Mouse (Mus musculus) liver, adult 2 months (tissue): Measurements from ENCODE around the gene Hspa4.

Experiments used
- CTCF ChIP-seq: fragments of 200-500 bp; IDR thresholded peaks from 2 replicates; pipeline ENCODE4 v1.5.1; 2011; ENCODE audit warnings: low read depth, low read length, control low read depth
- POLR2A ChIP-seq: fragments of 200-500 bp; IDR thresholded peaks from 2 replicates; pipeline ENCODE4 v1.6.1; 2011; ENCODE audit warnings: low read length, control low read depth; ENCODE audit not compliant: insufficient read depth; ENCODE audit errors: extremely low read depth

GRCm38 (mm10) chr11:53335505-53336181 lies 35.4 kb upstream of the Hspa4 start:
- TF ChIP-seq CTCF (no peak), POLR2A (no peak)
